Mouse (Mus musculus) WW6 (cell line): ENCODE results near the gene Rnase10.
"Not testable (repeated sequence)": the region's sequence is repeated elsewhere in the genome, so short reads cannot be mapped to it uniquely, and the experiment has no call there.

Experiments
- DNase-seq: peaks from one replicate; pipeline ENCODE4 v3.0.0-alpha.2; 2013; ENCODE audit warnings: low read depth, low spot score

The Rnase10 gene

DNA sequence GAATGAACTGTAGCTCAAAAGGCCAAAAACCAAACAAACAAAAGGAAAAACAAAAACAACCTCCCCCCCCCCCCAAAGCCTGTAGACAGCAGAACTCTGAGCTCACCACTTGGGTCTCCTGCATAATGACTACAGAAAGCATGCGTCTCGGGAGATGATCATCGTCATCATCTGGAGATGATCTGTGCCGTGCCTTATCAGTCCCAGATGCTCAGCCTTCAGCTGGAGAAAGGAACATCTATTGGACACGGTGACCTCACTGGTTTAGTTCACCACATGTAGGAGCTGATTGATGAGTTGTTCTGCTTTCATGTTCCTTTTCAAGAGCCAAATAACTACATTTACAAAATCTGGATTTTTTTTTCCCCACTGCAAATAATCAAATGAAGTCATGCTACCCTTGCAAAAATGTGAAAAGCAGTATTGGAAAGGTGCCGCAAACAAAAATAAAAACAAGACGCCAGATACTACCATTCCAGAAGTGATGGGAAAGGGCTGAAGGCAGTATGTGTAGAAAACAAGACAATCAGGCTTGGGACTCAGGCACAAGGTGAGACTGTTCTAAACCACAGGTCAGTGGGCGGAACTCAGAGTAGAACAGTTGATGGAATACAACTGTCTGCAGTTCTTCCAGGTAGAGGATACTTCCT lies at the start of gene Rnase10:
TSS of gene Rnase10 (plus strand) at position 600 of the 650 bp plus-strand sequence.
- no peak for DNase-seq

DNA sequence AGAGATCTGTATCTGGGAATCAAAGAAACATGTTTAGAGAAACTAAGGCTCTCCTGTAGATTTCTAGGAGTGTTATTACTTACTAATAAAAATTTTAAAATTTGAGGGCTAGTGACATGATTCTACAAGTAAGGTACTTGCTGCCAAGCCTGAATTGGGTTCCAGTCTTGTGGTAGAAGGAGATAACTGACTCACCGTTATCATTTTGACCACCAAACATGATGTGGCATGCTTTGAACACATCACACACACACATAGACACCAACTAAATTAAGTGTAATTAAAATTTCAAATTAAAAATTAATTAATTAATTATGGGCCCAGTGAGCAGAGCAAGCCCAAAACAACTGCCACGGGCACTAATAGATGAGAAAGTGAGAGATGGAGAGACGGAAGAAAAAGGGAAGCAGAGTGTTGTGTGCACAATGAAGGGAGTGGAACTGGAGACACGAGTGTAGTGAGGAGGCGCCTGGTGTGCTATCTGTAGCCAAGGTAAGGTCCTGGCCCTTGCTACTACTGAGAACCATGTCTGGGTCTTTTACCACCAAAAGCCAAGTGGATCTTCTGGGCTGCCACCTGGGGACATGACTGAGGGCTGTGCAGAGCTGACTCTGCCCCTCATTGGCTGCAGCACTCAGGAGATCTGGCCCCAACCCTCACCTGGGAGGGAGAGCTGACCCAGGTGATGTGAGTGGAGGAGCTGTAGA lies 49.1 kb upstream of the Rnase10 start:
- not testable (repeated sequence) for DNase-seq

DNA sequence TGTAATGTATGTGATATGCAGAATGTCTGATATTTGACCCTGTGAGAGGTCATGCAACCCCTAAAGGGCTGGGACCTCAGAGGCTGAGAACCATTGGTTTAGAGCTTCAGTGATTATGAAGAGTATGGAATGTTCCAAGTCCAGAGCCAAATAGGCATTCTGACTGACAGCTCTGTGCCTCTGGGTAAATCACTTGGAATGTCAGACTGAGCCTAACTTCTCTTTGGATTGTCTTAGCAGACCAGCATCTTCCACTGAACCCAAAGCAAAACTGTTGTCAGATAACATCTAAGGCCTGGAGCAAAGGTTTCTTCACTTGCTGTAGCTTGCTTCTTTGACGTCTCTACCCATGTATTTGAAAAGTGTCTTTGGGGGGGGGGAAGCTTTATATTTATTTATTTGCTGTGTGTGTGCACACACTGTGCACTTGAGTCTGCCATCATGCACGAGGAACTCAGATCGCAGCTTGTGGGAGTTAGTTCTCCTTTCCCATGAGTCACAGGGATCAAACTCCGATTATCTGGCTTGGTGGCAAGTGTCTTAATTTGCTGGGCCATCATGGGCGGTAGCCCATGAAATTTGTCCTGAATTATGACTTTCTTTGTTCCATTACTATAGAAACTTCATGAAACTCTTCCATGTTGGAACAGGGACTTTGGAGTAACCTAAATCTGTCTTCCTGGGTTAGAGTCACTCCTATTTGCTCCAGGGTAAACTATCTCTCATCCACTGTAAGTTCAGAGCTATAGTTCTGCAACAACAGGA lies 39.2 kb upstream of the Rnase10 start:
- no peak for DNase-seq

- no peak for DNase-seq
Measured at GRCm38 (mm10) chr14:50969041-50969440, 38.5 kb upstream of the Rnase10 start.

- no peak for DNase-seq
Measured at GRCm38 (mm10) chr14:50969558-50970544, 37.7 kb upstream of the Rnase10 start.

- no peak for DNase-seq
Measured at GRCm38 (mm10) chr14:50970822-50971221, 36.7 kb upstream of the Rnase10 start.

GRCm38 (mm10) chr14:50973054-50973453 lies 34.5 kb upstream of the Rnase10 start:
- DNase-seq = not testable (repeated sequence)

- DNase-seq = no peak
Measured at GRCm38 (mm10) chr14:50973700-50974099, 33.9 kb upstream of the Rnase10 start.

GRCm38 (mm10) chr14:50975001-50975400 lies 32.5 kb upstream of the Rnase10 start:
- no peak for DNase-seq

DNA sequence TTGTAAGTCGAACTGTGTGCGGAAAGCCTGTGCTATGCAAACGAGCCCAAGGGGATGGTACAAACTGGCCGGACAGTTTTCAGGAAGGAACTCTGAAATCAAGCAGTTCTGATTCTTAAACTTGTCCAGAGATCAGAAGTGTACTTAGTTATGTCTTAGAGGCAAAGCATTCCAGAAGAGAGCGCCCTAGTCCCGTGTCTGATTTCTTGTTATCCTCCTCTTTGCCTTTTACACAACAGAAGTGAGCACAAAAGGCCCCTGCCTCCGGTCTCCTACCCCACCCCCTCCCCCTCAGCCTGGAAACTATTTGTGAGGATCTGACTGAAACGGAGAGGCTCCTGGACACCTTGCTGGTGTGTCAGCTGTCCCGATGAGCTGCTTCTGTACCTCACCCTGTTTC lies 30.9 kb upstream of the Rnase10 start:
- no peak for DNase-seq

- DNase-seq = not testable (repeated sequence)
Measured at GRCm38 (mm10) chr14:50978451-50978850, 29.1 kb upstream of the Rnase10 start.

GRCm38 (mm10) chr14:50979631-50980030 lies 27.9 kb upstream of the Rnase10 start:
- no peak for DNase-seq

DNA sequence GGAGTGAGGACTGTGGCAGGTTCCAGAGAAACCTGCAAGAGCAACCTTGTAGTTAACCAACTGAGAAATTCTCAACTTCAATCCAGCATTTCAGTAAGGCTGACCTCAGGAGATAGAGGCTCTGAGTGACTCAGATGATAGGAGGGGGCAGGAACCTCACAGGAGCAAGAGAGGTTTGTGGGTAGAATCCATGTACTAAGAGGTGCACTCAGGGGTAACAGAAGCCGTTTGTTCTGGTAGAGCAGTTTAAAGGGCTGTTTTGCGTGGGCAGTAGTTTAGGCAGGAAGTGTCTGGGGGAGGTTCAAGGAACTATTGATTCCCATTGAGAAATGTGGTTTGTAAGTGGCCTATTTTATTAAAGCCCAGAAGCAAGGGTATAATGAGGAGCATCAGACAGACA lies 26.3 kb upstream of the Rnase10 start:
- DNase-seq = no peak

DNA sequence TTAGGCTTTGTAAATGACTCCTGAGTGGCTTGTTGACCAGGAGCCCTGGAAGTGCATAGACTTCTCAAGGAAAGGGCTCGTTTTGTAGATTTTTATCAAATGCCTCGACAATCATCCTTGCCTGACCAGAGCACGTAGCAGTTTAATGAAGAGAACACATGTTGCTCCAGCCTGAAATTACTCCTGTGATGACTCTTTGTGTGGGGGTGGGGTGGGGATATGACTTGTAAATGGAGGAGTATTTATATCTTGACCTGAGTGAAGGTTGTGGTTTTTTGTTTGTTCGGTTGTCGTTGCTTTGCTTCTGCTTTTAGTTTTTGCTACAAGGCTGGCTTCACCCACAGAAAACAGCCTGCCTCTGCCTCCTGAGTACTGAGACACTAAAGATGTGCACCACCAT lies 25.7 kb upstream of the Rnase10 start:
- no peak for DNase-seq

DNA sequence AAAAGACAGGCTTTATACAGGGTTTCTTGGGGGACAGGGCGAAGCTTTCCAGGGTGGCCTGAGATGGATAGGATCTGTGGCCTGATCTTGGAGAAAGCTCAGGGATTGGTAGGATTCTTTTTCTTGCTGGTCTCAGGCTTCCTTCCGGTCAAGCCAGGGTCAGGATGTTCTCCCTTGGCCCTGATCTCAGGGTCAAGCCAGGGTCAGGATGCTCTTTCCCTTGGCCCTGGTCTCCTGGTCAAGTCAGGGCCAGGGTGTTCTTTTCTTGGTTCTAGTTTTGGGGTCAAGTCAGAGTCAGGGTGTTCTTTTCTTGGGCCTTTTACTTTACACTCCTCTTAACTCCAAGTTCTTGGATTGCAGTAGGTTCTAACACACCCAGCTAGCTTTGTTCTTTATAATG lies 19.9 kb upstream of the Rnase10 start:
- DNase-seq = no peak

GRCm38 (mm10) chr14:50991037-50991436 lies 16.5 kb upstream of the Rnase10 start:
- DNase-seq = no peak

DNA sequence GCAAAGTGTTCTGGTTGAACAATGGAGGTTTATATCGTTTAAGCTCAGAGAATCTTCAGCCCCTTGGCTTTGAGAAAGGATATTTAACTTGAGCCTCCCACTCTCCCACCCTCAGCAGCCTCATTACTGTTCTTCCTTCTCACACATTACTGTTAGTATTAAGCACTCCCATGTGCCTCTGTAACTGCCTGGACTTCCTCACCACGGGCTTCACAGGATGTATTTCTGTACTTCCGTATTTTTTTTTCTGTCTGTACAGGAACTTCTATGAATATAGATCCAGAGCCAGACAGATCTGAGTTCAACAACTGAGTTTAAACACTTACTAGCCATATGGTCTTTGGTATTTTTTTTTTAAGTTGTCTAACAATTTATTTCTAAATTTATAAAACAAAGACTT lies 10.5 kb upstream of the Rnase10 start:
- DNase-seq = no peak

- DNase-seq = no peak
Measured at GRCm38 (mm10) chr14:50997999-50998666, 9.4 kb upstream of the Rnase10 start.

DNA sequence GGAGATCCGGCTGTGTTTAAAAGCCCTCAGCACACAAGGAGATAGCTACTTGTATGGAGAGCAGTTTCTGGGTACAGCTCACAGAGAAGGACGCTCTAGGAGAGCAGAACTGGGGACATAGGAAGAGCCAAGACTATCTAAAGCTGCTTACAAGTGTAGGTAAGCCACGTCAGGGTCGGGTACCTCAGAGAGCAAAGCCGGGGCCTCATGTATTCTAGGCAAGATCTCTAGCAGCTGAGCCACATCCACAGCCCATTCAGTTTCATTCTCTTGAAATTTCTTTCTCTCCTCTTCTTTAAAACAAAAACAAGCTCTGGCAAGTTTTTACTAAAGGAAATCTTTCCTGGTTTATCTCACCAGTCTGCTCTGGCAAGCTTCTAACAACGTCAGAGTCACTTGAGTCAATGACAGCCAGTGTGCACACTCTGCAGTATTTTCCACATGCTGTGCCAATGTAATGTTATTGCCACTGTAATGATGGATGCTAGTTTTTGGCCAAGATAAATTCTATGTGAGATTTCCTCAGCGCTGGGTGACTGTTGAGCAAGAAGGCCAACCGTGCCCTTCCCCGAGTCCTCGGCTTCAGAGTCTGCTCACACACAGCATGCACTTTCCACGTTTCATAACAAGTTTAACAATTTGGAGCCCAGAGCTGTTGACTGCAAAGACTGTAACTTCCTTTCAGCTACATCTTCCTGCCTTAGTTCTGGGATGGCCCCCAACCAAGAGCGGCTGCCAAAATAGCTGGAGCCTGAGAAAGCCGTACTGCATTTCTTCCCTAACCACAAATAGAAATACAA lies 563 bp downstream of the Rnase10 start:
- no peak for DNase-seq

GRCm38 (mm10) chr14:51008781-51009180 lies 1.2 kb downstream of the Rnase10 start:
- no peak for DNase-seq
